Mouse (Mus musculus) neutrophil, adult 5-6 weeks (primary cell): ENCODE measurements around the gene Mprip. TPM values are rescaled to one million over a fixed set of nuclear protein-coding genes. Genes with fewer than 3 reads are reported as not detected.

ENCODE experiments used
- ATAC-seq: fragments of 151-379, 151-347 bp; 2 replicates; pipeline ENCODE4 v1.8.0; 2017; ENCODE audit warnings: mild to moderate bottlenecking, moderate TSS enrichment; ENCODE audit not compliant: insufficient number of reproducible peaks, poor library complexity, low FRiP score, severe bottlenecking; ENCODE audit errors: extremely low read depth
- total RNA-seq: library from RNA; stranded (forward); fragments of 200-1000 nt; gene quantifications from 2 replicates; pipeline ENCODE4 v1.2.3, GENCODE M21; 2017

Mprip gene
- total RNA-seq, 1 experiment from 2014 or later = 72.9 TPM

DNA sequence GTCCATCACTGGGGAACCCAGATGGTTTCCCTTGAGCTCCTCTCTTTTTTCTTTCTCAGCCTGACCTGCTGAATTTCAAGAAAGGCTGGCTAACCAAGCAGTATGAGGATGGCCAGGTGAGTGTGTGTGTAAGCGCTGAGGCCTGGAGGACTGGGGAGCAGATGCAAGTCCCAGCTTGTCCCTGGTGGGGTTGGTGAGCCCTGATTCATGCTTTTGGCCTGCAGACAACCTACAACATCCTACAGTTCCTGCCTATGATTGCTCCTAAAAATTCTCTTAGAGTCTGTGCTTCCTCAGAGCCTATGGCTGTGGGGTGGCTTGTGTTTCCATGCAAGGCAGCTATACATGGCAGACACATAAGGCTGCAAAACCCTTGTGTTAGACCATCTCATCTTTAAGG, 82.6 kb downstream of the Mprip start:
- ATAC-seq = no peak

DNA sequence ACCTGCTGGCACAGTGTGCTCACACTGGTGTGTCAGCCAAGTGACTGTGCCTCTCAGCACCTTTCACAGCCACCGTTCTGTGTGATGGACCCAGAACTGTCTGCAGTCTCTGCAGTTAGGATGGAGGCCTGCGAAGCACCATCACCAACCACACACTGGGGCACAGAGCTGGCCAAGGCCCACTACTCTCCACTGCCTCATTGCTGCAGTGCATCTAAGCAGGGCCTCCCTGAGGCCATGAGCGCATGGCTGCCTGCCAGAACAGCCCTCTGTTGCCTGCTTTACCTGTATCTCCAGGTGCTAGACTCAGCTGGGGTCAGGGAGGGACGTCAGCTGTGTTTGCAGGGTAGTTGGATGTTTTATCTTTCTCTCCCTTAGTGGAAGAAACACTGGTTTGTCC, 83.3 kb downstream of the Mprip start:
- ATAC-seq = no peak

DNA sequence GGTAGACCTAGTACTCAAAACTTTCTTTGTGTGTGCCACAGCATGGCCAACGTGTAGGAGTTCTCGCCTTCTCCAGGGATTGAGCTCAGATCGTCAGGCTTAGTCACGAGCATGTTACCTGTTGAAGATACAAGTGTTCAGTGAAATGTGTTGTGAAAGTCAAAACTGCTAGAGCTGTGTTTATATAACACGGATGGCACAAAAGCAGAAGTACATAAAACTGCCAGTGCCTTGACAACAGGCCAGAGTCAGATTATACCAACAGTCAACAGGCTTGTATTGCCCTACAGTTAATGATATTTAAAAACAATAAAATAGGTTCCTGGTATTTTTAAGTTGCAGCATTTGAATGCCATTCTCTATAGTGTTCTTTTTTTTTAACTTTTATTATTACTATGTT, 84.7 kb downstream of the Mprip start:
- no peak for ATAC-seq

DNA sequence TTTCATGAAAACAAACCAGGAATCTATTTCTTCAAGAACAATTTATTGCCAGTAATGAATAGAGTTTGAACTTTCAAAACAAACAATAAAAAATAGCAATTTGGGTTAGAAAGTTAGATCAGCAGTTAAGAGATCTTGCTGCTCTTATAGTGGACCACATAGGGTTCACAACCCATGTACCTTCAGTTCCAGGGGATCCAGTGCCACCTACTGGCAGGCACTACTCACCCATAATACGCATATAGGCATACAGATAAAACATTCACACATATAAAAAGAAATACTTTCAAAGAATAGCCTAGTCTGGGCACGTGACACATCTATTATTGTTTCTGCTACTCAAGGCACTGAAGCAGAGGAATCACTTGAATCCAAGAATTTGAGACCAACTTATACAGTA, 85.5 kb downstream of the Mprip start:
- ATAC-seq = peak; percentile 45; the same call in 1 of the 2 replicates

DNA sequence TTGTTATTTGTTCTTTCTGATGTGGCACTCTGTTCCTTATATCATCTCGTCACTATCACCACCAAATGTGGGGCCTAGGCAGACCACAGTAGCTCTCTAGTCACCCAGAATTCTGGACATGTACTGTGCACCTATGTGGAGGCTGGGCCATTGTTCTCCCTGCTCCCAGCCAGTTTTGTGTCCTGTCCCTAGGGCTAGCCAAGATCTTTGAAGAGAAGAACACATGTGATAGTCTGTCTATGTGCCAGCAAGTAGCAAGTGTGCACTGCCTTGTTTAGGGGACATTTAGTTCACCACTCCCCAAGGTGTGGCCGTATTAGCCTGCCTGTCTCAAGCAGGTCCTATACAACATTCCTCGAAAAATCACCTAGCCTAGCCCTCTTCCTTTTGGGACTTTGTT, 87.9 kb downstream of the Mprip start:
- no peak for ATAC-seq

DNA sequence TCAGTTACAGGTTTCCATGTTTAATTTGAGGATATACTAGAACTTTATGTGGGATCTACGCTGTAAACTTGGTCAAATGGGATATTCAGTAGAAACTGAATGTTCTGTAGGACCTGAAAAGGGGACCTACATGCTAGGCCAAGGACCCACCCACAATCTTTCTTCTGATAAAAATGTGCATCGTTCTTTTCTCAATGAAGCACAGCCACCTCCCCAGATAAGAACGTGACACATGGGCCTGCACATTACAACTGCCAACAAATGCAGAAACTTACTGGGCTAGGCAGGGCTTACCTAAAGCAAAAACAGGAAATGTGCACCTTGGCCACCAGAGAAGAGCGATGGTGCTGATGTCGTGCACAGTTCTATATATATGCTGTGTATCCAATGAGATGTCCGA, 93.4 kb downstream of the Mprip start:
- ATAC-seq = no peak

DNA sequence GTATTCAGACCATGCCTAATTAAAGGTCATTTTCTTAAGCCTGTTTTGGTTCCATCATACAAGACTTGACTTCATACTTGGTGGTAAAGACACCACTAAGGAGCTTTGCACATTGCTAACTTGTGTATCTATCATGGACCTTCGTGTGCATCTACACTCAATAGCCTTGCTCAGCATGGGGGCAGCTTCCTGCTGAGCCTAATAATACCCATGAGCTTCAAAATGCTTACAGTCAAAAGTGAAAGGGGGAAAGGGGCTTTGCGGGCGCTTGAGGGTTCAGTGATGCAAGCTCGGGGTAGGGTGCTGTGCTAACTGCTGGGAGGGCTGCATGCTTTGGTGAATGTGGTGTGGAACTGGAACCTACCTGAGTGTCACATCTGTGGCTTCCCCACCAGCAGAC, 95.2 kb downstream of the Mprip start:
- no peak for ATAC-seq

DNA sequence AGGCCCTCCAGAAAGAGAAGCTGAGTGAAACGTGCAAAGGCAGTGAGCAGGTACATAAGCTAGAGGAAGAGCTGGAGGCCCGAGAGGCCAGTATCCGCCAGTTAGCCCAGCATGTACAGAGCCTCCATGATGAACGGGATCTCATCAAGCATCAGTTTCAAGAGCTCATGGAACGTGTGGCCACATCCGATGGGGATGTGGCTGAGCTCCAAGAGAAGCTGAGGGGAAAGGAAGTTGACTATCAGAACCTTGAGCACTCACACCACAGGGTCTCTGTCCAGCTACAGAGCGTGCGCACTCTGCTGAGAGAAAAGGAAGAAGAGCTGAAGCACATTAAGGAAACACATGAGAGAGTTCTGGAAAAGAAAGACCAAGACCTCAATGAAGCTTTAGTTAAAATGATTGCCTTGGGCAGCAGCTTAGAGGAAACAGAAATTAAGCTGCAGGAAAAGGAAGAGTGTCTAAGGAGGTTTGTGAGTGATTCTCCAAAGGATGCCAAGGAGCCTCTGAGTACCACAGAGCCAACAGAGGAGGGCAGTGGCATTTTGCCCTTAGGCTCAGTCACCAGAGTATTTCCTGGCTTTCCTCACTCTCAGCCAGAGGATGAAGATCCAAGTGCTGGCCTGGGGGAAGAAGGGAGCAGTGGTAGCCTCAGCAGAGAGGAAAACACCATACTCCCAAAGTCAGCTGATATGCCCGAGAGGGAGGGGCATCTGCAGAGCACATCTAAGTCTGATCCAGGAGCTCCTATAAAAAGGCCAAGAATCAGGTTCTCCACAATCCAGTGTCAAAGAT, 97.3 kb downstream of the Mprip start:
- no peak for ATAC-seq

DNA sequence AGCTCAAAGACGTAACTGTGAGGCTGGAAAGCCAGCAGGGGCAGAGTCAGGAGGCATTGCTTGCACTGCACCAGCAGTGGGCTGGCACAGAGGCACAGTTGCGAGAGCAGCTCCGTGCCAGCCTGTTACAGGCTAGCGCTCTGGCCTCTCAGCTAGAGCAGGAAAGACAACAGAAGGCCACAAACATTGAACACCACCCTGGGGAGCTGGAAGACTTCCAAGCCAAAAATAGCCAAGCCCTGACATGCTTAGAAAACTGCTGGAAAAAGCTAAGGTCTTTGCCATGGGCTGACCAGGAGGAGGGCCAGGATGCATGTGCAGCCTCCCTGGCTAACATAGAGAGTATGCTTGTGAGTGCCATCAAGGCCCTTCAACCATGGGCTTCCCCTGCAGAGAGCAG, 98.1 kb downstream of the Mprip start:
- no peak for ATAC-seq

DNA sequence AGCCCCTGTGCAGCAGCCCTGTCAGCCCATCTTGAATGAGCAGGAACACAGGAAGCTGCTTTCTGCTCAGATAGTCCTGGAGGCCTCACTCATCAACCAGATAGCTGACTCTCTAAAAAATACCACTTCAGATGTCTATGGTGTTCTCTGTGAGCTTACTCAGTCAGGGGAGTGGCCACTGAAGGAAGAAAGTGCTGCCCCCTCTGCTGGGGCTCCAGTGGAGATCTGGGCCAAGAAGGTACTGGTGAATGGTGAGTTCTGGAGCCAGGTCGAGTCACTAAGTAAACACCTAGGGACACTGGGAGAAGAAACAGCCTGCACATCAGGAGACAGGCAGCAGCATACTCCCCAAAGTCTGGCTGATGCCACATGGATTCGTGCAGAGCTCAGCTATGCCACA, 98.5 kb downstream of the Mprip start:
- ATAC-seq = no peak

DNA sequence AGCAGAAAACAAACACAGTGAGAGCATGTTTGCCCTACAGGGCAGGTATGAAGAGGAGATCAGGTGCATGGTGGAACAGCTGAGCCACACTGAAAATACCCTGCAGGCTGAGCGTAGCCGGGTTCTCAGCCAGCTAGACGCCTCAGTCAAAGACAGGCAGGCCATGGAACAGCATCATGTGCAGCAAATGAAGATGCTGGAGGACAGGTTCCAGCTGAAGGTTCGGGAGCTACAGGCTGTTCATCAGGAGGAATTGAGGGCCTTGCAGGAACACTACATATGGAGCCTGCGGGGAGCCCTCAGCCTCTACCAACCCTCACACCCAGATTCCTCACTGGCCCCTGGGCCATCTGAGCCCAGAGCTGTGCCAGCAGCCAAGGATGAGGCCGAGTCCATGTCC, 99.7 kb downstream of the Mprip start:
- ATAC-seq = no peak

DNA sequence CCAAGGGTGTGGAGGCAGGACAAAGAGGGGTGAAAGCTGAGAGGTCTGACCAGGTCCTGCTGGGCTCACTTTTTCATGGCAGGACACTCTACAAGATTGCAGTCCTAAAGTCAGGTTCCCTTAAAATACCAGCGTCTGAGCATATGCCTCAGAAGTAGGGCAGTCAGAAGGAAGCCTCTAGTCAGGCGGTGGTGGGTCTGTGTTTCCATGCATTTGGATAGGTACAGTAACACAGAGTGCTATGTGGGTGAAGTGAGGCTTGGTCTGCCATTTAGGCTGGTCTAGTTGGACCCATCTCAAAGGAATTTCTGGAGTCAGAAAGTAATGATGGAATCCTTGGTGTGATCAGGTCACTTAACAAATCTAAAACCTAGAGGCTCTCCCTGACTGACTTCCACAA, 108.2 kb downstream of the Mprip start:
- ATAC-seq = no peak

DNA sequence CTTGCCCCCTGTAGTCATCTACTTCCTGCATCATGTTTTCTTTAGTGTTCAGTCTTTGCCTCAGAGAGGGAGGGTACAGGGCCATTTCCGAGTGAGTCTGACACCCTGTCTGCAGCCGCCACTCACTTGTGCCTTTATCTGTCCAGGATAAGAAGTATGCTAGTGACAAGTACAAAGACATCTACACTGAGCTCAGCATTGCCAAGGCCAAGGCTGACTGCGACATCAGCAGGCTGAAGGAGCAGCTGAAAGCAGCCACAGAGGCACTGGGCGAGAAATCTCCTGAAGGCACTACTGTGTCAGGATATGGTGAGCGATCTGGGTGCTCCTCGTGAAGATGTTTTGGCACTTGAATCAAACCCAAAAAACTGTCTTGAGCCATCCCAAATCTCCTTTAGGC, 108.6 kb downstream of the Mprip start:
- no peak for ATAC-seq

DNA sequence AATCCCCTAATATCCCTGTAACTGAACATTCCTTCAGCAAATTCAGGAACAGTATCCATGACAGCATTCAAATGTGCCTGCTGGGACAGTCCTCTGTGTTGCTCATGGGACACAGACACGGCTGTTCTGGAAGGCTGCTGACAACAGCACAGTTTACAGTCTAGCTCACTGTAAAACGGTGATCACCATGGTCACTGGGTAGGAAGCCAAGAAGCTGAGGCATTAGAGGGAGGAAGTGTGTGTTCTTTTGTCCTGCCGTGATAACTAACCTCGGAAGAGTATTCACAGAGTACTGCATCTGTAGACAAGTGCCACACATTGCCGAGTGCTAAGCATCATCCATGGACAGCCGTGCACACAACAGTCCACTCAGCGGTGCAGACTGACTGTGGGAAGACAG, 109.6 kb downstream of the Mprip start:
- ATAC-seq = no peak

DNA sequence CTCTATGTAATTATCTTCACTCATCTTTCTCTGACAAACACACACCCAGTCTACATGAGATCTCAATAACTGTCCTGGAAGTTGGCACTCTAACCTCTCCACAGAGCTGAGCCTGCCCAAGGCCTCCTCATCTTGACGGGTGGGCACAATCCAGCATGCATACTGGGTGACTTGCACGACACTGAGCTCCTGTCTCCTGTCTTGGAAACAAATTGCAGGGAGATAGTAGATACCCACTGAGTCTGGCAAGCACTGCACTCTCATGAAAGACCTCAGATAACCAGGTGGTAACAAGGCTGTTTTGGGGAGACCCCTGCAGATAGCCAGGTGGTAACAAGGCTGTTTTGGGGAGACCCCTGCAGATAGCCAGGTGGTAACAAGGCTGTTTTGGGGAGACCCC, 111.2 kb downstream of the Mprip start:
- ATAC-seq = no peak

DNA sequence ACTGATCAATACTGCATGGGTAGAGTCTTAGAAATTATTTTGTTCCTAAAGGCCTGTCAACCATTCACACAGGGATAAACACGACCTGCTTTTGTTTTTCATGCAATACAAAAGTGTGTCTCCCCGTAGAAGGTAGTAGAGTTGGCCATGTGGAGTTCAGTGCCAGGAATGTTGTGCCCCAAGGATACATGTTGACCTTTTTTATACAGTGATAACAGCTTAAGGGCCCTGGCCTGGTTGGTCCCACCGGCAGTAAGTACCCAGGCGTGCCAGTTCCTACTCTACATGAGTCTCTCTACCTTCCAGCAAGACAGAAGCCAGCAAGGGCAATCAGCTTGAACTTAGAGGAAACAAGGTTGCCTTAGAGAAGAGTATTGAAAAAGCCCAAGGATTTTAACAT, 111.8 kb downstream of the Mprip start:
- ATAC-seq = no peak

DNA sequence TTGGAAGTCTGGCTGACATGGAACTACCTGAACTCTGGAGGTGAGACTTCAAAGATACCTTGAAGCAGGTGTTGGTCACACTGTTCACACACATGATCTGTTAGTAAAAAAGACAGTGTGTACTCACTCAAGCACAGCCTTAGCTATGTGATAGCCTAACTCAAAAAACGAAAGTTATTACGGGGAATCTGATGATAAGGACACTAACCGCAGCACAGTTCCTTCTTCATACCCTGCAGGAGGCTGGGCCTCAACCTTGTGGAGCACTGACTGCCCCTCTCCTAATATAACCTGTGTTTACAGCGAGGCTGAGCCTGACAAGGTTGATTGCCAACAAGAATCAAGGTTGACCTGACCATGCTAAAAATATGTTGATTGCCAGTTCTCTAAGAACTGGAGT, 113.4 kb downstream of the Mprip start:
- ATAC-seq = no peak

DNA sequence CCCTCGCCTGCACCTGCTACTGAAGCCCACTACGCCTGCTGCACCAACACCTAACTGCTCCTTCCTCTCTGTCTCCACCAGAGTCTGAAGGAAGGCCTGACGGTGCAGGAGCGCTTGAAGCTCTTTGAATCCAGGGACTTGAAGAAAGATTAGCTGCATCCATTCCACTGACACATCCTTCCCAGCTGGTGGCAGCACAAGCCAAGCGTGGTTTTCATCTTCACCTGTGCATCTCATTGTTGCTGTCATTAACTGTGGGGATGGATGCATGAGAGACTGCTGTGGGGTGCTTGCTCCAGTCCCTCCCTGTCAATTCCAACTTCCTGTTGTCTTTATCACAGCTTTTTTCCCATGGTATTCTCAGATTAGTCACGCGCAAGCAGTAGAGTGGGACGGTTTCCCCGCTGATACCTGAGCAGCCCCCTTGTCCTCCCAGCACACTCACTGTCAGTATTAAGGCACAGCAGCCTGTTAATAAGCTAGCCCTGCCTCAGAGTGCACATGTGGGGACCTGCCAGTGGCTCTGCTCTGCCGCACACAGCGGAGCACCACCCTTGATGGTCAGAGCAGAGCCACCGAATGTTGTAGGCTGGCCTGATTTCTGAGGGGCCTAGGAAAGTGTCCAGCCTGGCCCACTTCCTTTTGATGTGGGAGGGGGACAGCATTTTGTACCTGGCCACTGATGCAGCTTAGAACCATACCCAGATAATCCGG, 114.5 kb downstream of the Mprip start:
- no peak for ATAC-seq

DNA sequence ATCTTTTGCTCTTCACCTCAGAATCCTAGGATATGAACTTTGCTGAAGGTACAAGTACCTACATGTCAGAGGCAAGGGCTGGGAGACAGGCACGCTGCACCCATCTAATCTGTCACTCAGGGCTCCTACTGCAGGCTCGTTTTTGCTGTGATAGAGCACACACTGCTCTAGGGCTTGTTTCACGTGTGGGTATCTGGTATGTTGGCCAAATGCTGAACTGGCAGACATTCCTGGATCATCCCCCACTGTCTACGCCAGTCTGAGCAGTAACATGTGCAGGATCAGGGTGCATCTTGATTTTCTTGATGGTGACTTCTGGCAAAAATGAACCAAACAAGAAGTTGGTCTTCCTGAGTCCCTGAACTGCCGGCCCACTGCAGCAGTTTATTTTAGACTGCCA, 116.2 kb downstream of the Mprip start:
- no peak for ATAC-seq

DNA sequence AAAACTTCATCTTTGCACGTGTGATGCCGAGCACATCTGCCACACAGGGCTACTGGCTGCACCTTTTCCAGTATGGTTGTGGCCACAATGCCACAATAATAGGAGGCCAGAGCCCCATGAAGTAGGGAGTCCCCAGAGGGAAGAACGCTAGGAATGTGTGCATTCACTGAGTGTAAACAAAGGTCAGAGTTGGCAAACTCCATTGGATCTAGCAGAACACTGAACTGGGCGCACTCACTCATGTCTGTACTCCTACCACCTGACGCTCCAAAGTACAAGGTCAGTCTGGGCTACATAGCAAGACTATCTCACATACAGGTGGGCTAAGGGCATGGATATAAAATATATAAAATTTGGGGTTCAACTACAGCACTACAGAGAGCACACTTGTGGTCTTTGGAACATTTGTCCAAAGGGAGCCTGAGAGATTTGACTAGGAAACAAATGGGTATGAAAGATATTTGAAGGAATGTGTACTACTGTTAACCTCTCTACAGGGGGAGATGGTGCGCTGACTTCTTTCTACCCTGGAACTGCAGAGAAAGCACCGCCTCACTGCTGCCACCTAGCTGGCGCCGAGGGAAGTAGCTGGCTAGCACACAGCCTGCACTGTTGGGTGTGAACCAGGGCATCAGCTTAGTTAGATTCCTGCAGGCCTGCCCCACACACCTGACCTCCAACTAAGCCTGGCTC, 117.2 kb downstream of the Mprip start:
- ATAC-seq = peak; percentile 85
